Mouse (Mus musculus) kidney, adult 8-10 months (tissue): Measurements from ENCODE around the gene Nubp2.

ENCODE experiments used
- DNase-seq, 2 experiments: peaks; one replicate each; pipeline ENCODE4 v3.0.0; 2022

The Nubp2 gene

GRCm38 (mm10) chr17:24886134-24886931, at the start of gene Nubp2, which contains the start of gene Spsb3:
TSS of gene Nubp2 (minus strand) at chr17:24886349.
TSS of gene Spsb3 (plus strand) at chr17:24886643.
- peak; percentile 99 for DNase-seq

DNA sequence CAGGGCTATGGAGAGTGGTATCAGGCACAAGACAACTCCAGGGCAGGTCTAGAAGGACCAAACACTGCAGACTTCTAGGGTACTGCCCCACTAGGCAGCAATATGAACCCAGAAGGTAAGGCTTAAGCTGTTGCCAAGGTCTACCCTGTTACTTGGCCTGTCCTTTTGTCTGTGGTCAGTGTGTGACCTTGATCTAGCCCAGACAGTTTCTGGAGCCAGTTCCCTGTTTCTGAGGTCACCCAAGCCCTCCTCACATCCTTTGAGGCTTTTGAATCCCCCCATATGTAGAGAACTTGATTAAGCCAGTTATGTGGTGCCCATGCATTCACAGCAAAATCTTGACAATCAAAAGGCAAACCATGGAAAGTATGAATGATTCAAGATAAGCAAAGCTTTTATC, 49.5 kb upstream of the Nubp2 start:
- DNase-seq: no peak

- no peak for DNase-seq
Measured at GRCm38 (mm10) chr17:24934926-24935325, 48.8 kb upstream of the Nubp2 start.

GRCm38 (mm10) chr17:24933163-24933562, 47.0 kb upstream of the Nubp2 start:
- DNase-seq: no peak

DNA sequence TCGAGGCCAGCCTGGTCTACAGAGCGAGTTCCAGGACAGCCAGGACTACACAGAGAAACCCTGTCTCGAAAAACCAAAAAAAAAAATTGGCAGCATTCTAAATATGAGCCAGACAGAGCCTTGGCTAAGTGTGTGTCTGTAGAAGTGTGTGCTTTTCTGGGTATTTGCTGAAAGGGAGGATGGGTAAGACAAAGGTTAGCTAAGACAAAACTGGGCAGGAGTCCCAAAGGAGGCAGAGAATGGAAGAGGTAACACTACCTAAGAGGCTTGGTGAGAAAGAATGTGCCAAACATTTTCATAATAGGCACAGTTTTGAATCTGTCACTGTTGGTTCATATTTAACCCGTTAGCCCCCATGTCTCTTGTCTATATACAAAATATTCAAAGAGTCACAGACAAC, 46.3 kb upstream of the Nubp2 start:
- peak; percentile 35 to 47 for DNase-seq

DNA sequence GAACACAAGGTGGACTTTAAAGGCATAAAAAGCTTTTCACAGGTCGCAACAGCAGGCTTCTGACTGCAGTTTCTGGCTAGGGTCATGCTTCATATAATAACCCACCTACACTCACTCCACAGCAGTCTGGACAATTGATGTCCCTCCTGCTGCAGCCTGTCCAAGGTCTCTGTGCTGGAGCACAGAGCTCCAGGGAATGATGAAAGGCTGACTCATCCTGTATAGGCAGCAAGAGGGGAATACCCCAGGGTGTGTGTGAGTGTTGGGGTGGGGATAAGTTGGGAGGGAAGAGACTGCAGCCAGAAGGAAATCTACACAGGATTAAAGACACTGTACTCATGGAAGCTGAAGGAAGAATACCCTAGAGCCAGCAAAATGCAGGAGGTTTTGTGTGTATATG, 43.4 kb upstream of the Nubp2 start:
- DNase-seq: no peak

DNA sequence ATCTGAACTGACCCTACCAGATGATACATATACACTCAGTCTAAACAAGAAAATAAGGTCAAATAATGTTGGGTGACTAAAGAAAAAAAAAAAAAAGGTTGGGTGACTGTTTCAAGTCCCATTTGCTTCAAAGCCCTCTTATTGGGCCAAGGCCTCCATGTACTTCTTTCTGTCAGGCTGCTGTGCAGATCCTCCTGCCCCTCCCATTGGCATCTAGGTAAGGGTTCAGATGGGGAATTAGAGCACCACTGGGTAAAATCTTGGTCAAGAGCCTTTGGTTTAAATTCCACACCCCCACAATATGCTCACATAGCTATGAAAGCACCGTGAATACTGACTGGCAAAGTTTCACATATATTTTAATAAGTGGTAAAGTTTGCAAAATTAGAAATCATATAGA, 37.1 kb upstream of the Nubp2 start:
- DNase-seq: no peak

DNA sequence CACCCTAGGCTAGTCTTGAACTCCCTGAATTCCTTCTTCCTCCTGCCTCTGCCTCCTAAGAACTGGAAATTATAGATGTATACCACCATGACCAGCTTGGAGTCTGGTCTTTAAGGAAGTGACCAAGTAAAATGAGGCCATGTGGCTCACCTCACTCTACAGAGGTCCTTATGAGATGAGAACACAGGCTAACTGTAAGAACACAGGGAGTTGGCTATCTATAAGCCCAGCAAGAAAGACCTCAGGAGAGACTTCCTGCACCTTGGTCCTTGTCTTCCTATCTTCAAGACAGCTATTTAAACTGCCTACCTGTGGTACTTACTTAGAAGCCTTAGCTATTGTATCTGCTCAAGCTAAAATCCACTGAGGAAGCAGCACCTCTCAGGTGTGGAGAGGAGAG, 27.8 kb upstream of the Nubp2 start:
- no peak for DNase-seq

GRCm38 (mm10) chr17:24907591-24907990, 21.4 kb upstream of the Nubp2 start:
- DNase-seq: no peak

DNA sequence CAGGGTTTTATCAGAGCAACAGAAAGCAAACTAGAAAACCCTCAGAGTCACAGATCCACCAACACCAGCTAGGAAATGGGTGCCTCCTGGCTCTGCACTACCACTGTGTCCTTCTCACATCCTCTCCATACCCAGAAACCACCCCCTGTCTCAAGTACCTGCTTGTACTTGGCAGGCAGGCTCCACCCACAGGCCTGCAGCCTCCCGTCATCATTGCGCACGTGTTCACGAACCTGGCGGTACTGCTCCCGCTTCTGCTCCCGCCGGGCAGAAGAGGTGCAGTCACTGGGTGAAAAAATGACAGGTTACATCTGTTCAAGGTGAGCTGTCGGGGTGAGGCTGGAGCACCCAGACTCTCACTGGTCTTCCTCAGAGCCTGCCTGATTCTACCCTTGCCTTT, 17.6 kb upstream of the Nubp2 start:
- DNase-seq: no peak

- peak in 1 of 2 experiments; percentile 60 for DNase-seq
Measured at GRCm38 (mm10) chr17:24902671-24903474, 16.7 kb upstream of the Nubp2 start.

DNA sequence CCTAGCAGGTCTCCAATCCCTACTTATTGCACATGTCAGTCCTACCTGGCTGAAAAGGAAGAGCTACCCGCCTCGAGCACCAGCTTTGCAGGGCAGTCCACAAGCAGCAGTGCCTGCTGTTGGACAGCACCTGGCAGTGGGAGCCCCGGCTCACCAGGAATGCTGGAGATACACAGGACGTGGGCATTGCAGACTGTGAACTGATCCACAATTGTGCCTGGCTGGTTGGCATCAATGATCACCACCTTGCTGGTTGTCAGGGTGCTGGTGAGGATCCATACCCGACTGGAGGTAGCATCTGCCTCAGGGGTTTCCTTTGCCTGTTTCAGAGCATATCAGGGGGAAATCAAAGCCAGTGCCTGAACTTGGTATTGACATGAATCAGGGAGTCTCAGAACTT, 16.0 kb upstream of the Nubp2 start:
- no peak for DNase-seq

DNA sequence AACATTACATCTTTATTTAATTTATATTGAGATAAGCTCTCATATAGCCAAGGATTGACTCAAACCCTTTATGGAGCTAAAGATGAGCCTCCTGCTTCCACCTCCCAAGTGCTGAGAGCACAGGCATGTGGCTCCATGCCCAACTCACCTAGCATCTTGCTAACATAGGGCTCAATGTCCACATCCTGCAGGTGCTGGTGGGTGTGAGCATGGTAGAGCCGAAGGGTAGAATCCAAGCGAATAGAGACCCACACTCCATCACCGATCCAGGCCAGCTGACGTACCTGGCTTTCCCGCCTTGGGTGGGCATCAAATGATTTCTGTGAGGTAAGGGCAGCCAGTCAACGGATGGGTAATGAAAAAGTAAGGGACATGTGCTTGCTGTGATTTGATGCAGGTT, 13.9 kb upstream of the Nubp2 start:
- no peak for DNase-seq

- peak in 1 of 2 experiments; percentile 9 for DNase-seq
Measured at GRCm38 (mm10) chr17:24899153-24899552, 13.0 kb upstream of the Nubp2 start.

- DNase-seq: peak in 1 of 2 experiments; percentile 4
Measured at GRCm38 (mm10) chr17:24898041-24898854, 12.1 kb upstream of the Nubp2 start.

DNA sequence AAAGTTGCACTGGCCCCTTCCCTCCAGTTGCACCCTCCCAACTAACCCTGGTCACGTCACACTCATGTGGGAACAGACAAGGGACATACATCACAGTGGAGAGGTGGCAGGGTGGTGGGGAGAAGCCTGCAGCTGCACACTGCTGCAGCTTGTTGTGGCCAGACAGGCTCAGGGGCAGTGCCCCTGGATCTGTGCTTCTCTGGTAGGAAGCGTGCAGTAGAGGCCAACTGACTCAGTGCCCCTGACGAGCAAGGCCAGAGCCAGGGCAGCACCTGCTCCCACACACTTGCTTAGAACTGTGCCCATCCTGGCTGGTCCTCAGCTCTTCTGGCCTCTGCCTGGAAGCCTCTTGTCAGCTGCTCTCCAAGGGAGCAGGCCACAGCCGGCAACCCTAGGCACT, 11.5 kb upstream of the Nubp2 start:
- peak in 1 of 2 experiments; percentile 8 for DNase-seq

DNA sequence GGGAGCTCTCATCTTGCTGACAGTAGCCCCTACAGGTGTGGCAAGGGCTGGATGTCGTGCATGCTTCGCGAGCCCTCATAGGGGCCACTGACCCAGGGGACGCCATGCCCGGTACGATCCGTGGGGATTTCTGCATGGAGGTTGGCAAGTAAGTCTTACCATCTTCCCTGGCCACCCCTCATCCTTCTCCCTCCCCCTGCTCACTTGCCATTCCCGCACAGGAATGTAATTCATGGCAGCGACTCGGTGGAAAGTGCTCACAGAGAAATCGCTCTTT, 10.8 kb upstream of the Nubp2 start:
- no peak for DNase-seq

DNA sequence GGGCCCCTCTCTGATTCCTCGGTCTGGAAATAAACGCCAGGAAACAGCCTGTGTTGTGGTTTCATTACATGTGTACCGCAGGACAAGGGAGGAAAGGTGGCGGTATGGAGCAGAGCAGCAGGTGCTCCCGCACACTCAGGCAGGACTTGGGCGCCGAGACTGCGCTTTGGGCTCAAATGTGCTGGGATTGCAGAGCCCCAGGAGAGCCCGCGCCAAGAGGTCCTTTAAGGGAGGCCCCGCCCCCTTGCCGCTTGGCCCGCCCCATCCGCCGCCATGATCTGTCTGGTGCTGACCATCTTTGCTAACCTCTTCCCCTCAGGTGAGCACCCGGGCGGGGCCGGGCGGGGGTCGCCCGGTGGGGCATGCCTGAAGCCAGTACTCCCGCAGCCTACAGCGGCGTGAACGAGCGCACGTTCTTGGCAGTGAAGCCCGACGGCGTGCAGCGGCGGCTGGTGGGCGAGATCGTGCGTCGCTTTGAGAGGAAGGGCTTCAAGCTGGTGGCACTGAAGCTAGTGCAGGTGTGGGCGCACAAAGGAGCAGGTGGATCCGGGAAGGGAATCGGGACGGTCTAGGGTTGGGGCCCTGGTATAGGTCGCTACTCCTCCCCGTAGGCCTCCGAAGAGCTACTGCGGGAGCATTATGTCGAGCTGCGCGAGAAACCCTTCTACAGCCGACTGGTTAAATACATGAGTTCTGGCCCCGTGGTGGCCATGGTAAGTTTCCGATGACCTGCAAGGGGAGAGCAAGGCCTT, 10.3 kb upstream of the Nubp2 start, which contains the start of gene Nme3:
TSS of gene Nme3 (plus strand) at position 260 of the 752 bp plus-strand sequence.
- DNase-seq: peak; percentile 74 to 84

DNA sequence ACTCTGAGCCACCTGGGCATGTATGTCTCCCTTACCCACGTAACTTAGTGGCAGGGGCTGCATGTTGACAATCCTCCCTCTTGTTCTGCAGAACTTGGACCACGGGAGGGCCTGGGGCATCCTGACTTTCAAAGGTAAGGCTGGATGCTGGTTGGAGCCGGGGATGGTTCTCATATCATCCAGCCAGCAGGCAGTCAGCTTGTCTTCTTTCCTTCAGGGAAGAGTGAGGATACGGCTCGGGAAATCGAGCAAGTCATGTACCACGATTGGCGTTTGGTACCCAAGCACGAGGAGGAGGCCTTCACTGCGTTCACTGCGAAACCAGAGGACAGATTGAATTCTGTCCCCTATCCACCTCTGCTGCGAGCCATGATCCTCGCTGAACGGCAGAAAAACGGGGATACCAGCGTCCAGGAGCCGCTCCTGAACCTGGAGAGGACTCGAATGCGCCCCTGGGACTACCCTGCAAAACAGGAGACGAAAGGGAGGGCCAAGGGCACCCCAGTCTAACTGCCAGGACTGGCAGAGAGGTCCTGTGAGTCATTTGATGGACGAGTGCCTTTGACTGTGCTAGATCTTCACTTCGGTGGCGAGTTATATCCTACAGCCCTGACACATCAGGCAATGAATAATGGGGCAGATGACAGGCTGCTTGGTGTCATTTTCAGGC, 9.6 kb upstream of the Nubp2 start:
- no peak for DNase-seq

DNA sequence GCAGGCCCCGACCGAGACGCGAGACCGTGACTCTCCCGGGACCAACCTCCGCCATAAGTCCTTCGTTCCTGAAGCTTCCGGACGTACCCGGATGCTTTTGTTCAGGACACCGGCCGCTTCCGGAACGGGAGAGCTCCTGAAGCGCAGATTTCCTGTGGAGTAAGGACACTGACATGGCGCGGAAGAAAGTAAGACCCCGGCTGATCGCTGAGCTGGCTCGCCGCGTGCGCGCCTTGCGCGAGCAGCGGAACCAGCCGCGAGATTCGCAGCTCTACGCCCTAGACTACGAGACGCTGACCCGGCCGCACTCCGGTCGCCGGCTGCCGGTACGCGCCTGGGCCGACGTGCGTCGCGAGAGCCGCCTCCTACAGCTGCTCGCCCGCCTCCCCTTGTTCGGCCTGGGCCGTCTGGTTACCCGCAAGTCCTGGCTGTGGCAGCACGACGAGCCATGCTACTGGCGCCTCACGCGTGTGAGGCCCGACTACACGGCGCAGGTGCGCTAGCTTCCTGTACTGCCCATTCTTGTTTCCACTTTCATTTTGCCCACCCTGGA, 8.9 kb upstream of the Nubp2 start, which contains the start of the genes Eme2 and Mrps34:
TSS of gene Eme2 (minus strand) at position 93 of the 553 bp plus-strand sequence.
TSS of gene Mrps34 (plus strand) at position 122 of the 553 bp plus-strand sequence.
- peak; percentile 81 to 86 for DNase-seq
